Mouse (Mus musculus) kidney, postnatal 4 days (tissue): Measurements from ENCODE around the gene Gm1604a.
A peak's percentile ranks its signal among the peaks of the same experiment; 100 is the strongest.
"Not testable (repeated sequence)": the region's sequence is repeated elsewhere in the genome, so short reads cannot be mapped to it uniquely, and the experiment has no call there.

ENCODE experiments used
- DNase-seq, 2 experiments: peaks; one replicate each; pipeline ENCODE4 v3.0.0; 2021; ENCODE audit warnings: mixed read lengths in 2 of 2

The Gm1604a gene

DNA sequence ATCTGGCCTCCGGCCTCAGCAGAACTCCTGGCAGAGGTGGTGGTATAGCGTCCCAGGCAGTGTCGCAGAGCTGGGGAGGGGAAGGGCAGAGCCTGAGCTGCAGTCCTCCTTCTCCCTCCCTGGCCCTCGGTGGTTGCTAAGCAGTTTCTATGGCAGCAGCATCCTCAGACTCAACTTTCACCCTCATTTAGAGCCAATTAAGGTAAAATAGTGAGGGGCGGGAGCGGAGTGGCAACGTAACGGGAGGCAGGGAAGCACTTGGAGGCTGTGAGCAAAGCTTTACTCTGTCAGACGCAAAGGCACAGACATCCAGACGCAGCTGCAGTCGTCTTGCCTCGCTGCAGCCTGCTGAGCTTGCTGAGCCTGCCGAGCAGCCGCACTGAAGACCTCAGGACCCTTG lies at the start of gene Gm1604a:
Gene Gm1604a, plus strand, starts transcription at position 312 of the 400 bp plus-strand sequence.
- not testable (repeated sequence) for DNase-seq

DNA sequence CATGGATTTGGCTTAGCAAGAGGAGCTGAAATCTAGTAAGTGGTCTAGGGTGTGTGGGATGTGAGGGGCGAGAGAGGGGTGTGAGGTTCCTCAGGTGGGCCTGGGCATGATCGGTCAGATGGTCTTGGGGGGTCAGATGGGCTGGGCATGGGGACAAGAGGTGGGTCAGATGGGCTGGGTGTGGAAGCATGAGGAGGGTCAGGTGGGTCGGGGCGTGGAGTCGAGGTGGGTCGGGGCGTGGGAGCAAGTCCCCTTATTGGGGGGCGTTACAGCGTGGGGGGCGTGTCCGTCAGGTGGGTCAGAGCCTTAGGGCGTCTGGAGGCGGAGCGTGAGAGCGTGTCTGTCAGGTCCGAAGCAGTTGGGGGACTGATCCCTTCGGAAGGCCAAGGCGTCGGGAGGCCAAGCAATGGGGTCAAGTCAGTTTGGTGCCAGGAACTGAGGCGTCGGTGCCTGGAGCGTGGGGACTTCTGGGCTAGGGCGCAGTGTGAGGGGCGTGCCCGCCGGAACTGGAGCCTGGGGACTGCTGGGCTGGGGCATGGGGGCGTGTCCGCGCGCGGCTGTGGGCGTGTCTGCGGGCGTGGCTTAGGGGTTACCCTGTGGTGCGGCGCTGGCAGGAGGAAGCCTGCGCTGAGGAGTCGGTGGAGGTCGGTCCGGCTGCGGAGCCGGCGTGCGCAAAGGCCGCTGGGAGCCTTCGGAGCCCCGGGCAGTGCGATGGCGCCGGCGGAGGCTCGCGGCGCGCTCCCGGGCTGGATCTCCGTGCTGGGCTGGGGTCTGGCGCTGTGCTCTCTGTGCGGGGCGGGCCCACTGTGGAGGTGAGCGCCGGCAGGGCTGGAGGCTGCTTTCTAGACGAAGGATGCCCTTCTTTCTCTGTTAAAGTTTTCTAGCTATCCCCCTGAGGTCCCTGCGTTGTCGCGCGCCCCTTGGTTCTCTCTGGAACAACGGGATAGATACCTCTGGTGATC lies 46.8 kb upstream of the Gm1604a start, which contains the start of gene Gm49721:
Gene Gm49721, plus strand, starts transcription at position 618 of the 962 bp plus-strand sequence.
- peak; percentile 75 to 88 for DNase-seq

DNA sequence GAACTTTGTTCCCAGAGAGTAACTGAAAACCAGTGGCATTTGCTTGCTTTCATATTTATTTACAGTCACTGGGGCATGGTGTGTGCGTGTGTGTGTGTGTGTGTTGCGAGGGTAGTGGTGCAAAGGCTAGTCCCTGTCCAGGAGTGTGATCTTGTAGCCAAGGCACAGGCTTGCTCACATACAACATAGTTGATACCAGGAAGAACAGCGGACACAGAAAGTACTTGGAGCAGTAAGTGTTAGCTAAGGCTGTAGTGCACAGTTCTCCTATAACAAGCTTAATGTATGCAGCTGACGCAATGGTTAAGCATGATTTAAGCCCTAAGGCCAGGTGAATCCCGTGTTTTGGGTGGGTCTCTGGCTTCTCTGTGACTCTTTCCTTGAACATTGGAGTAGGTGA lies 46.0 kb upstream of the Gm1604a start:
- peak in 1 of 2 experiments; percentile 35 for DNase-seq

DNA sequence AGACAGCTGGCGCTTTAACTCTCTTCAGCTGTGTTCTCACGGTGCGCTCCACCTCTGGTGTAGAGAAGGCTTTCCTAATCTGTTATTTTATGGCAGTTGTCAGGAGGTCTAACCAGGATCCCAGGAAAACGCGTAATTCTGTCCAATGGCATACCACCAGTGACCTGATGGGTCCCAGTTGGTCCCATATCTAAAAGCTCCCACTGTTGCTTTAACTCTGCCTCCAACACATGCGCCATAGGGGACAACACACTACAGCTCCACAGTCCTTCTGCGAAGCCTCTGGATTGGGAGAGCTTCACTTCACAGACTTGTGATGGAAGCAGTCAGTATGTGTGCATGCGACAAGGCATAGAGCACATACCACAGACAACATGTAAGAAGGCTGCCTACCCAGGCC lies 45.2 kb upstream of the Gm1604a start:
- not testable (repeated sequence) for DNase-seq

DNA sequence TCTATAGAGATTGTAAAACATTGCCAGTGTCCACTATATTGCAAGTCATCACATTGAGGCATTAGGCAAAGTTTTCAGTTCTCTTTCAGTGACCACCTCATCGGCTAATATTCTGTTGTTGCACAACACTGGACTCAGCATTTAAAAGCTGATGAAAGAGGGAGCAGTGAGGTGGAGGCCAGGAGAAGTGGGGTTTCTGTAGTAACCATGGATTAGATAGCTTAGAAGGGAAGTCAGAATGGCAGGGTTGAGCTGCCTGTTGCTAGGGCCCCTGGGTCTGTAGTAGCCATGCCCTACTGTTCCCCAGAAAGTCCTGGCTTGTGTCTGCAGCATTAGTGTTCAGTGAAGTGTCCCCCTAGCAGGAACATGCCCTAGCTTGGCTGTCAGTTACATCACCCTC lies 39.2 kb upstream of the Gm1604a start:
- DNase-seq = not testable (repeated sequence)

DNA sequence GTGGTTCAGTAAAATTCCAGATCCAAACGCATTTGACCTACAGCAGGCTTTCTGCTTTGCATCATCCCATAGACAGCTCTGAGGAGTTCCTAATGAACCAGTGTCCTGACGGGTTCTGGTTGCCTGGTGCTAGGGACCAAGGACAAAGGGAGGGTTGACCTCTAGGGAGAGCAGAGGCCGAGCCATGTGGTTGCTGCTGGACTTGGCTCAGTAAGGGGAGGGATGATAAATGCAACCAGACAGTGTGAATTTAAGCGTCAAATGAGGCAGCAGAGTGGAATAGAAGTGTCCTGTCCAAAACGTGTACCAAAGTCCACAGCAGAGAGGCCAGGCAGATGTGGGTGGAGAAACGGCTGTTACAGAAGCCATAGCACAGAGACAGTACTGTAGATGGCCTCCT lies 29.9 kb upstream of the Gm1604a start:
- DNase-seq = not testable (repeated sequence)

DNA sequence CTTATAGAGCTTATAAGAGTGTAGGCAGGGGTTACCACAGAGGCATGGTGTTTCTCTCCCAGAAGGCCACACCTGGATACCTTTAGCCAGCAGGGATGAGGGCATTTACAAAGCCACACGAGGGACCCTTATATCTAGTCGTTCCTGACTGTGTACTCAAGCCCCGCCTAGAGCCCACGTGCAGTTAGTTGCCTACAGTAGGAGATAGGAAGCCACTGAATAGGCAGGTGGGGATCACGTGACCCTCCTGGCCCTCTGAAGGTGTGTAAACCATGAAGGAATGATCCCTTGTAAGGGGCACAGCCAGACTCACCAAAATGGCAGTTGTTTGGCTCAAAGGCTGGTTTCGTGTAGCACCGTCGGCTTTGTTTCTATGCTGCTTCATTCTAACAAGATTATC lies 28.5 kb upstream of the Gm1604a start:
- DNase-seq = not testable (repeated sequence)

DNA sequence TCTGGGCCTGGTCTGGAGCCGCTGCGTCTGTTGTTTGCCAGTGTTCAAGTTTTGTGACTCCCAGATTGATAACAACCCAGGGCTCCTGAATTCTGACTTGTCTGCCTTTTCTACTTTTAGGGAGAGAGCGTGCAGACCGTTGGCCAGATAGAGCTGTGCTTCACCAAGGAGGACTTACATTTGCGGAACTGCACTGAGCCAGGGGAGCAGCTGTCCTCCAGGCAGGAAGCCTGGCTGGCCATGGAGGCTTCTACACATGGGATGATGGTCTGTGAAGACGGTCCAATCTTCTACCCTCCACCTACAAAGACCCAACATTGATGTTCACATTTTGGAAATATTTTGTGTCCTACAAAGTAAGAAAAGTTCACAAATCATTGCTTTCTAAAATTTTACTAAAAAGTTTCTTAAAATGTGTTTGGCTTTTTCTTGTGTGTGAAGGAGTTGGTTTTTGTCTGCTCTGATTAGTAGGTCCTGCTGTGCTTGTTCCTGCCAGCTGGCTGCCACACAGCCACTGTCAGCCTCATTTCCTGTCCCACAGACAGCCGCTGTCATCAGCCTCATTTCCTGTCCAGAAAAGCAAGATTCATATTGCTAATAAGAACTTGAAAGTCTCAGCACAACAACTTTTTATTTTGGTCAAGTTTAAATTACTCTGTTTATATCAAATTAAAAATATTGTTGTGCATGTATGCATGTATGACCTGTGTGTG lies 27.4 kb upstream of the Gm1604a start:
- not testable (repeated sequence) for DNase-seq

DNA sequence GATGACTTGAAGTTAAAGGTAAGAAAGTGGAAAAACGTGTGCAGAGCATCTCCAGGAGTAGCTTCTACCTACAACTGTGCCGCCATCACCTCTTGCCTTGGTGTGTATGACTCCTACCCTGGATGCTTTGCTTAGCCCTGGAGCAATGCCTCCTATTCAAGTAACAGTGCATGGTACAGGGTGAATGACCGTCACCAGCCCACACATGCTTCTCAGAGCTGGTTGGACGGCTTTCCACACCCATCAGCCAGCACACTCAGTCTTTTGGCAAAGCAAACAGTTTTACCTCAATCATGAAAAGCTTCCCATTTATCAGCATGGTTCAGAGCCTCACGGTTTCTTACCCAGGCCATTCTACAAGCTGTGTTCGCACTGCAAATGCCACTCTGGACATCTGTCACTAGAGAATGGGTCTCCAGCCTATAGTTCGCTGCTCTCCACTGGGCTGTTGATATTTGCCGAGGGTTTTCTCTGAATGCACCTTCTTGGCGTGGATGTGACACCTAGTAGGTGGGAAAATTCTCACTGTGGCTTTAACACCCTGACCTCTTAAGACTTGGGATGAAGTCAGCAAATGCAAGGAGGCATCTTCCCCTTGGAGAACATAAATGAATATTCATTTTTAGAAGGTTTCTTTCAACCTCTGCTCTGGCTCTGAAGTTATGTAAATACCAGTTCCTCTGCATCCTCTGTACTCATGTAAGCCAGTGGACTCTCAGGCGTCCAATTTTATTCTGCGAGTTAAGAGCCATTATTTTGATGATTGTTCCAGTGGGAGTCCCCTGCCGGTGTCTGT lies 23.4 kb upstream of the Gm1604a start:
- not testable (repeated sequence) for DNase-seq

DNA sequence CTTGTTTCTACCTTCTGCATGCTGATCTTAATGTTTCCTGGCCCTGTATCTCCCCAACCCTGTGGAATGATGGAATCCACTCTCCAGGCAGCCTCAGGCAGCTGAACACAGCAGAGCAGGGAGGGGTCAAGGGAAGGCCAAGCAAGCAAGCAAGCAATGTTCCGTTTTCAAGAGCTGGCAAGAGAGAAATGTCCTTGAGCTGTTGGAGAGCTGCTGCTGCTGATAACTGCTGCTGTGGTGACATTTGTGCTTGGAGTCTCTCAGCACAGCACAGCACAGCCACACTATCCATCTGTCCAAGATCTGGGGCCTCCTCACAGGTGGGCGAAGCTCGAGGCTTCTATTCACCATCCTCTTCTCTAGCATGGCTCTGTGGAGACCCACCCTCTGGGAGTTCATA lies 22.0 kb upstream of the Gm1604a start:
- DNase-seq = not testable (repeated sequence)

DNA sequence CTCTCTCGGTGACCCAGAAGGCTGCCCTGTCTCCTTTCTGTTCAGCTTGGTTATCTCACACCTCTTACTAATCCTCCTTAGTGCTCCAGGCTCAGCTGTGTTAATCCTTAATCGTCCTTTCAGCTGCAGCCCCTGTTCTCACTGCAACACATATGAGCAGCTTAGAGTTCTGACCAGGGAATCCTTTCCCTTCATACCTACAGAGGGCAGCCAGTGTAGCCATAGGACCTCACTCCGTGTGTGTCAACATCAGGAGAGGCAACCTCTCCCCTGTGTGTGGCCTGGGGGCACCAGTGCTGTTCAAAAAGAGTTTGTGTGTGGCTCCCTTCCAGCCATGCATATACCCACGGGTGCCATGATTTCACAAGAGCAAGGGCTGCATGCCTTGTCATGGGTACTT lies 19.7 kb upstream of the Gm1604a start:
- DNase-seq = not testable (repeated sequence)

DNA sequence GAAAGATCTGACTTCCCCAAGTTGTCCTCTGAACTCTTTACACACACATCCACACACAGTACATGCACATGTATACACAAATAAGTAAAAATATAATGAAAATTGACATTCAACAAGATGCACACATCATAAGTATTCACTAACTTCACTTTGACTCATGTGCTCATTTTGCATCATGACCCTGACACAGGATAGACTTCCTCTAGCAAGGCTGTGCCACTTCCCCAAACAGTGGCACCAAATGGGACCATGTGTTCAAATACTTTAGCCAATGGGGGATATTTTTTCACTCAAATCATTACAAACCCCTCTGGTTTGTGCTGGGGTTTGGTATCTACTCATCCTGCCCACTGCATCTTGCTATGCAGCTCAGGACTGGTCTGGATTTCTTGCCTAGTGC lies 16.5 kb upstream of the Gm1604a start:
- not testable (repeated sequence) for DNase-seq

DNA sequence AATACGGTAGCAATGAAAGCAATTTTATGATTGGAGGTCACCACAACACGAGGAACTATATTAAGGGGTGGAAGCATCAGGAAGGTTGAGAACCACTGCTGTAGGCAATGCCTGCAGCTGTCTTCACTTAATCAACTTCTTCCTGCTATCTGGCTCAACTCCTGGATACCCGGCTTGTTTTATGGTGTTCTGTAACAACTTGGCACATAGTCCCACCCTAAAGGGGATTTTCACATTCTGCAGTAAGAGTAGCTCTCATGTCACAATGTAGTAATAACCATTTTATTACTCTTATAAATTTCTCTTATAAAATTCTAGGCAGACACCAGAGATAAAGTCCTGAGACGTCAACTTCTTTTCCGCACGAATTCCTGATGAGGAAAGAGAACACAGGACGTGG lies 15.9 kb upstream of the Gm1604a start:
- not testable (repeated sequence) for DNase-seq

DNA sequence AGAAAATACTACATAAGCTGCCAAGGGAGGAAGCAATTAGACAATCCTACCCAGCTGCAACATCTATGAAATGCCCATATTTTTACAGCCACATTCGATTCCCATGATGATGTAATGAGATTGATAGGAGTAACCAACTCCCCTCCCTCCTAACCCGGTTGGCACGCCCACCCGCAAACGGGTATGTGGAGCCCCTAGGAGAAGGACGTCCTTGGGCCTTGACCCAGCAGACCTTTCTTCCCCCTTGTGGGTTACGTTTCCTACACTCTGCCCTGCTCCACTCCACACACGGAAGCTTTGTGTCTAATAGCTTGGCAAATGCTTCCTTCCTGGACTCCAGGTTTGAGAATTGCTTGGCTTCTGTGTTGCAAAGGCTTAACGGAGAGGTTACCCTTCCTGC lies 15.5 kb upstream of the Gm1604a start:
- not testable (repeated sequence) for DNase-seq

DNA sequence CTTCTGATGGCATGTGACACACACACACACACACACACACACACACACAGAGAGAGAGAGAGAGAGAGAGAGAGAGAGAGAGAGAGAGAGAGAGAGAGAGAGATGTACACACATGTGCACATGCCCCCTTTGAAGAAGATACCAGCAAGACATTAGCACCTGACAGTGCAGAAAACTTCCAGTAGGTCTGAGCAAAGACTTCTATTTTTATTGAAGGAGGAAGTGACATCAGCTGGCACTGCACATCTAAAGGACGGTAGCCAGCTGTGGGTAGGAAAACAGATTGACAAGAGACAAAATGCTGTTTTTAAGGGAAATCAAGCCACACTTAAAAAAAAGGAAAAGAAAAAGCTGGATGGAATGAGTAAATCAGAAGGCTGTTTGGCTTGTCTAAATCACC lies 11.2 kb upstream of the Gm1604a start:
- DNase-seq = not testable (repeated sequence)

DNA sequence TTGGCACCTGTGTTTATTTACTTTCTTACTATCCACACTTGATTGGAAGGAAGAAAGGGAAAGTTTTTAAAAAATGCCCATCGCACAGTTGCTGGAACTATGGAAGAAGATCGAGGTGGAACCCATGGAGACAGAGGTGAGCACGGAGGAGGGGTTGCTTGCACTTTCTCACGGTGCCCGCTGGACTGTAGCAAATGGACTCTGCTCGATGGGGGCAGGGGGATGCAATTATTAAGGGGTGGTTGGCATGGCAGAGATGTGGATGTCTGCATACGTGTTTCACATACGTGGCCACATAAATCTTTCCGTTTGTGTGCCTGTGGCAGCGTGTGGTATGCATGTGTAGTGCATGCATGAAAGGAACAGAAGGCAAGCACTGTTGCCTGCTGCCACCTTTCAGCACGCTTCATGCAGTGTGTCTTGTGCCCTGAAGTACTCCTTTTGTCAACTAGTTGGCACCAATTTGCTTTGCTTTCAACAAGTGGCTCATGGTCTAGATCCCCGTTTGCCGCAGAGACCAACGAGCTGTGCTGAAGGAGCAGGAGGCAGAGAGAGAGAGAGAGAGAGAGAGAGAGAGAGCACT lies 487 bp downstream of the Gm1604a start:
- not testable (repeated sequence) for DNase-seq

DNA sequence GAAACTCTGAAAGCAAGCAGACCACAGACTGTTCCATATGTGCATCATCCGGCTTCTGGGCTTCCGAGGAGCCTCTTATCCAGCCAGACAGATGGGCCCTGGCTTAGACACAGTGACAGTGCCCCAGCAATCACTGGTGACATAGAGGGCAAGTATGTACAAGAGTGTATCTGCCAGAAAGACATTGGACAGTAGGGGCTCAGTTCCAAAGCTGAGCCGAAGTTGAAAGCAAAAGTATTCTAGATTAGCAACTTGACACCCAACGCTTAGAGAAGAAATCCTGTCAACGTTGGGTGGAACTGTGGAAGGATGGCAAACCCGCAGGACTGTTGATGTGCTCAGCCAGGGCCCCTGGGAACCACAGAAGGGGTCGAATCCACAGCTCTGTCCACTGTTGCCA lies 4.8 kb downstream of the Gm1604a start:
- DNase-seq = peak in 1 of 2 experiments; percentile 27

DNA sequence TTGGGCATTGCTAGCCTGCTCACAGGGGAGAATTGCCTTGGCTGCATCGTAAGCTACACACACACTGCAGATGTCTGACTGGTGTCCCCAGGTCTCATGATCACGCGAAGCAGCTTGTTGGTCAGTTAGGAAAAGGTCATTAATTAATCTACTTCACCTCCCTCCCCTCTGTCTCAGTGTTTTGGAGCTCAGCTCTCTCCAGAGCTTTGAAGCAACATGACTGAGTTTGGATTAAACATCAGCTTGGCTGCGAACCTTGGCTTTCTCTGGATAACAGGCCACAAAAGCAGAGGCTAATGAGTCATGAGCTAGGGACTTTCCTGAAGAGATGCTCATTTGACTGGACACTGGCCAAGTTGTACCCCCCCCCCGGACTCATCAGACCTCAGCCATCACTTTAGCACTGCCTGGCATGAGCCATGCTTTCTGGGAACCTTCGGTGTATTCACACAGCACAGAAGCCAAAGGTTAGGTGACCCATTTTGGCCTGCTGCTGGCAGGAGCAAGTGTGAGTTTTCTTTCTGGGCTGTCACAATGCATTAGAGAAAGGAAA lies 5.3 kb downstream of the Gm1604a start:
- not testable (repeated sequence) for DNase-seq

DNA sequence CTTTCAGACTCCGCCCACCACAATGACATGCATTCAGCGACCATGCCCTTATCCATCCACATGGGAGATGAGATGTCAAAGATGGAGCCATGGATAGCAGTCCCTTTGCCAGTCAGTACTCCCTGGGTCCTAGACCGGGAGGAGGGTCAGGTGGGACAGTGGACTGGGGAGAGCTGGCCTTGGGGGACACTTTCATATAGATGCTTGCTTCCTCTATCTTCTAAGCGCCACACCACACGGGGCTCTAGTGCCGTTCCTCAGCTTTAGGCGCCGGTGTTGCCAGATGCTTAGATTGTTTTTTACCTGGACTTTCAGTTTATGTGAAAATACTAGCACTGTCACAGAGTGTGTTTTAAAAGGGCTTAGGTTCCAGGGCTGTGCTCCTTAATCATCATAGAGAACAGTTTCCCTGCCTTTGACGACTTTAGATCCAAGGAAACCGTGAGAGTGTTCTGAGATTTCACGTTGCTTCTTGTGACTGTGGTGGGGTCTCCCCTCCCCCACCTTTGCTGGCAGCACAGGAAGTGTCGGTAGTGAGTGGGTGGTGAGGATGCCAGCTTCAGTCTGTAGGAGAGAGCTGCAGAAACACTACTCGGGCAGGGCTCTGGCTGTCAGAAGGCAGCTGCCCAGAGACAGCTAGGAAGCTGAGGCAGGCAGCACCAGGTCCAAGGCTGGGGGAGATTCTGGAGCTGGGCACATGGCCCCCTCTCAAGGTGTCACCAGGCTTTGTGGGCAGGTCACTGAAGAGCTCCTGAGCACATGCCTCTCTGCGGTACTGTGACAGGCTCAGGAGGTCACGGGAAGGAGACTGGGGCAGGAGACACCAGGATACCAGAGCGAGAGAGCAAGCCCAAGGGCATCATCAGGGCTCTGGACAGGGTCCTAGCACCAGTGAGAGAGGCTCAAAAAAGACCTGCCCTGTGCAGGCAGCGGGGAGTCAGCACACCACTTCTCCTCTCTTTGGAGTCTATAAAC lies 8.1 kb downstream of the Gm1604a start:
- DNase-seq = not testable (repeated sequence)

DNA sequence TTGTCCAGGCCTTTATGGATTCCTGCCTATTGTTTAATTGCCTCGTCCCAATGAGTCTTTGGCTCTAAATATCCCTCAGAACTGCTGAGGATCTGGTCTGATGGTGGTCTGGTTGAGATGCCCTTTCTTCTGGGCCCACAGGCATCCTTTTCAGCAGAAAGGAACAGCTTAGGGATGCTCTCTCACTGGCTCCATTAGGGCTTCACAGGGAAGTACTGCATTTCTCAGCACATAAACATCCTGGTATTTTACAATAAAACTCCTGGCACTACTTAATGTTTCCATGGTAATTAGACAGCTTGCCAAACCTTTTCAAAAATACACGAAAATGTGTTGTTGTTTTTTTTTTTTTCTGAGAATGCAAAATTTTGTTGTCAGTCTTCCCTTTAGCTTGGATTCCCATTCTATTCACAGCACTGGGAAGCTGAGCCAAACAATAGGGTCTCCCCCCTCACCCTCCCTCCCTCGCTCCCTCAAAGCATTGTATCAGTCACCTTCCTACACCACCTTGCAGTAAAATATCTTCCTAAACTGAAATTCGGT lies 43.7 kb downstream of the Gm1604a start:
- not testable (repeated sequence) for DNase-seq
